Mouse (Mus musculus) brown adipose tissue, adult 24 weeks (tissue): ENCODE results near the gene Trim39. TPM values are rescaled to one million over a fixed set of nuclear protein-coding genes. Genes with fewer than 3 reads are reported as not detected.
A peak's percentile ranks its signal among the peaks of the same experiment; 100 is the strongest.
"Not testable (repeated sequence)": the region's sequence is repeated elsewhere in the genome, so short reads cannot be mapped to it uniquely, and the experiment has no call there.

ENCODE experiments used
- H3K27ac ChIP-seq: fragments of 200-500 bp; replicated peaks from 2 replicates; pipeline ENCODE4 v1.5.1; 2012; ENCODE audit warnings: low read depth, mild to moderate bottlenecking, low read length
- H3K4me1 ChIP-seq: fragments of 200-500 bp; 2 replicates; pipeline ENCODE4 v1.6.1; 2012; ENCODE audit warnings: low read length, mixed read lengths; ENCODE audit not compliant: control insufficient read depth, insufficient read depth, insufficient read length
- H3K4me3 ChIP-seq: fragments of 200-500 bp; 2 replicates; pipeline ENCODE4 v1.5.1; 2012; ENCODE audit warnings: low read depth, mild to moderate bottlenecking, low read length, moderate library complexity; ENCODE audit not compliant: insufficient read depth
- polyA plus RNA-seq: library from polyadenylated mRNA; stranded (reverse); fragments of >200 nt; gene quantifications from 2 replicates; pipeline ENCODE4 v1.2.4, GENCODE M21; 2012; ENCODE audit not compliant: missing spikeins, insufficient read depth, insufficient read length

Trim39 gene
- polyA plus RNA-seq, 1 experiment = 5.5 TPM

GRCm38 (mm10) chr17:36264273-36264925, 7.6 kb downstream of the Trim39 start:
- H3K27ac ChIP-seq = no peak overlapping the region
- H3K4me3 ChIP-seq = no peak overlapping the region
- H3K4me1 ChIP-seq = no peaks in the 10 kb centered on the region

- Histone ChIP-seq H3K4me1 (no peaks in the 10 kb centered on the region), H3K27ac (no peak overlapping the region), H3K4me3 (no peak overlapping the region)
Measured at GRCm38 (mm10) chr17:36261511-36262166, 10.4 kb downstream of the Trim39 start.

GRCm38 (mm10) chr17:36257969-36258368, 14.1 kb downstream of the Trim39 start, which contains the start of gene Rpp21:
Gene Rpp21, minus strand, starts transcription at chr17:36258069.
- no peaks in the 10 kb centered on the region for H3K4me1 ChIP-seq
- peak within 1 kb of the TSS; percentile 58 for H3K27ac ChIP-seq
- H3K4me3 ChIP-seq = peak within 1 kb of the TSS; percentile 97

GRCm38 (mm10) chr17:36257241-36257947, 14.7 kb downstream of the Trim39 start:
- Histone ChIP-seq H3K4me3 (peak overlapping the region; percentile 97), H3K27ac (peak overlapping the region; percentile 58)

GRCm38 (mm10) chr17:36253087-36253600, 18.9 kb downstream of the Trim39 start:
- Histone ChIP-seq H3K4me1 (no peaks in the 10 kb centered on the region), H3K27ac (no peak overlapping the region), H3K4me3 (no peak overlapping the region)

More at GRCm38 (mm10) chr17:36257241-36257947, 14.7 kb downstream of the Trim39 start:
- H3K4me1 ChIP-seq = no peaks in the 10 kb centered on the region

- Histone ChIP-seq H3K4me1 (no peaks in the 10 kb centered on the region), H3K27ac (no peak overlapping the region), H3K4me3 (peak overlapping the region; percentile 29; the same call in 1 of the 2 replicates)
Measured at GRCm38 (mm10) chr17:36252250-36252876, 19.7 kb downstream of the Trim39 start.

GRCm38 (mm10) chr17:36248886-36249285, 23.2 kb downstream of the Trim39 start:
- no peak overlapping the region for H3K27ac ChIP-seq
- H3K4me3 ChIP-seq = no peak overlapping the region

GRCm38 (mm10) chr17:36245741-36246140, 26.3 kb downstream of the Trim39 start:
- H3K4me3 ChIP-seq = no peak overlapping the region
- no peaks in the 10 kb centered on the region for H3K4me1 ChIP-seq
- H3K27ac ChIP-seq = no peak overlapping the region

More at GRCm38 (mm10) chr17:36248886-36249285, 23.2 kb downstream of the Trim39 start:
- no peaks in the 10 kb centered on the region for H3K4me1 ChIP-seq

GRCm38 (mm10) chr17:36244031-36244430, 28.0 kb downstream of the Trim39 start:
- H3K4me3 ChIP-seq = no peak overlapping the region
- H3K4me1 ChIP-seq = no peaks in the 10 kb centered on the region
- no peak overlapping the region for H3K27ac ChIP-seq

GRCm38 (mm10) chr17:36240637-36241213, 31.3 kb downstream of the Trim39 start:
- no peak overlapping the region for H3K4me3 ChIP-seq
- no peaks in the 10 kb centered on the region; the same call in 1 of the 2 replicates for H3K4me1 ChIP-seq
- no peak overlapping the region for H3K27ac ChIP-seq

GRCm38 (mm10) chr17:36237321-36237921, 34.6 kb downstream of the Trim39 start:
- Histone ChIP-seq H3K27ac (no peak overlapping the region), H3K4me3 (peak overlapping the region; percentile 28), H3K4me1 (no peaks in the 10 kb centered on the region; the same call in 1 of the 2 replicates)

GRCm38 (mm10) chr17:36235300-36235699, 36.7 kb downstream of the Trim39 start:
- not testable (repeated sequence) for H3K4me3 ChIP-seq, H3K27ac ChIP-seq, H3K4me1 ChIP-seq

GRCm38 (mm10) chr17:36233572-36233971, 38.5 kb downstream of the Trim39 start:
- Histone ChIP-seq H3K4me1 (no peaks in the 10 kb centered on the region; the same call in 1 of the 2 replicates), H3K27ac (no peak overlapping the region), H3K4me3 (no peak overlapping the region)

GRCm38 (mm10) chr17:36231318-36231717, 40.7 kb downstream of the Trim39 start:
- Histone ChIP-seq H3K4me1 (no peaks in the 10 kb centered on the region), H3K4me3 (no peak overlapping the region), H3K27ac (no peak overlapping the region)
